Mouse (Mus musculus): ENCODE measurements around the gene Tcf3.

- TF ChIP-seq CTCF (IDR thresholded peaks at IDR 0.05; ENCODE audit: low read depth, low read length): no peak
- no peak for TF ChIP-seq POLR2A (IDR thresholded peaks at IDR 0.05; ENCODE audit: borderline replicate concordance, low read depth, low read length)
These were observed 34.7 kb downstream of the Tcf3 start for GRCm38 (mm10) chr10:80398719-80399190.
